Mouse (Mus musculus): ENCODE data around the gene H2-T22. TPM values are rescaled to one million over a fixed set of nuclear protein-coding genes. Genes with fewer than 3 reads are reported as not detected.
A peak's percentile ranks its signal among the peaks of the same experiment; 100 is the strongest.
"Not testable (repeated sequence)": the region's sequence is repeated elsewhere in the genome, so short reads cannot be mapped to it uniquely, and the experiment has no call there.

H2-T22 gene
- total and polyA plus RNA-seq, 3 experiments: 10.6 to 26.1 (median 16.4) TPM

- H3K27ac ChIP-seq (ENCODE audit: insufficient read depth, low read depth); H3K36me3 ChIP-seq (replicated peaks in 1 of 2; ENCODE audit: control insufficient read depth in 1 of 2, insufficient read depth in 1 of 2, low read length in 1 of 2); H3K9me3 ChIP-seq (replicated peaks; ENCODE audit: low read length); H3K9ac ChIP-seq (ENCODE audit: insufficient read depth, low read depth); H3K27me3 ChIP-seq (replicated peaks); H3K4me2 ChIP-seq (ENCODE audit: insufficient read depth, low read depth, poor library complexity, severe bottlenecking); DNase-seq (ENCODE audit: extremely low read depth); dilution Hi-C loops (cut with MboI; ENCODE audit: extremely low pct_ligation_motif_present, extremely low pct_unique_long_range_greater_than_20kb, low sequenced_read_pairs); H3K79me2 ChIP-seq (replicated peaks; ENCODE audit: control insufficient read depth, extremely low read depth, insufficient read depth, poor library complexity, severe bottlenecking); H3K4me1 ChIP-seq (ENCODE audit: control insufficient read depth in 1 of 2, insufficient read depth in 2 of 2); H3K4me3 ChIP-seq (replicated peaks in 1 of 3; ENCODE audit: low read depth in 2 of 3, low read length in 2 of 3, poor library complexity in 1 of 3): not testable (repeated sequence)
- in situ Hi-C loops (cut with MboI; ENCODE audit: low pct_ligation_motif_present, low pct_unique_long_range_greater_than_20kb, low sequenced_read_pairs): loop anchor here (10.0 kb wide), 1 partner anchor 757 kb away; the partner anchor contains the start of gene H2-Q1
Measured at GRCm38 (mm10) chr17:36081901-36082300, 39.4 kb upstream of the H2-T22 start.

- Histone ChIP-seq H3K4me1 (ENCODE audit: control insufficient read depth in 1 of 2, insufficient read depth in 2 of 2) (no peaks in the 10 kb centered on the region), H3K4me3 (replicated peaks in 1 of 3; ENCODE audit: low read depth in 2 of 3, low read length in 2 of 3, poor library complexity in 1 of 3) (no peak overlapping the region), H3K4me2 (ENCODE audit: insufficient read depth, low read depth, poor library complexity, severe bottlenecking) (no peak overlapping the region), H3K27me3 (replicated peaks) (peaks cover 11% of the 10 kb centered on the region), H3K9me3 (replicated peaks; ENCODE audit: low read length) (no peaks in the 10 kb centered on the region), H3K79me2 (replicated peaks; ENCODE audit: control insufficient read depth, extremely low read depth, insufficient read depth, poor library complexity, severe bottlenecking) (no peaks in the 10 kb centered on the region), H3K36me3 (replicated peaks in 1 of 2; ENCODE audit: control insufficient read depth in 1 of 2, insufficient read depth in 1 of 2, low read length in 1 of 2) (no peaks in the 10 kb centered on the region), H3K27ac (ENCODE audit: insufficient read depth, low read depth) (no peak overlapping the region), H3K9ac (ENCODE audit: insufficient read depth, low read depth) (no peak overlapping the region)
- dilution Hi-C loops (cut with MboI; ENCODE audit: extremely low pct_ligation_motif_present, extremely low pct_unique_long_range_greater_than_20kb, low sequenced_read_pairs) (no loop called here), in situ Hi-C loops (cut with MboI; ENCODE audit: low pct_ligation_motif_present, low pct_unique_long_range_greater_than_20kb, low sequenced_read_pairs) (loop anchor here (10.0 kb wide), 2 partner anchors 74 to 134 kb away; partner anchors contain the start of gene H2-T3)
- DNase-seq (ENCODE audit: extremely low read depth): peak; percentile 92
- TF ChIP-seq MYC (IDR thresholded peaks at IDR 0.05; ENCODE audit: low read depth, low read length): peak; percentile 59; the same call in 1 of the 2 replicates
- TF ChIP-seq USF1 (IDR thresholded peaks at IDR 0.05; ENCODE audit: low read depth, low read length): no peak
- no peak for TF ChIP-seq ZKSCAN1 (IDR thresholded peaks at IDR 0.05; ENCODE audit: borderline replicate concordance, low read depth, low read length)
- TF ChIP-seq SMC3 (IDR thresholded peaks at IDR 0.05; ENCODE audit: low read depth, low read length): peak; percentile 80
- TF ChIP-seq E2F4 (IDR thresholded peaks at IDR 0.05; ENCODE audit: insufficient replicate concordance, low read depth, low read length): no peak
- no peak for TF ChIP-seq ZMIZ1 (IDR thresholded peaks at IDR 0.05; ENCODE audit: low read depth, low read length)
- no peak for TF ChIP-seq BHLHE40 (IDR thresholded peaks at IDR 0.05; ENCODE audit: low read depth, low read length)
- no peak for TF ChIP-seq JUN (IDR thresholded peaks at IDR 0.05; ENCODE audit: insufficient read depth, low read depth, low read length)
- no peak for TF ChIP-seq PAX5 (IDR thresholded peaks at IDR 0.05; ENCODE audit: low read length)
- no peak for TF ChIP-seq SIN3A (IDR thresholded peaks at IDR 0.05; ENCODE audit: low read length)
- no peak for TF ChIP-seq CHD1 (IDR thresholded peaks at IDR 0.05; ENCODE audit: low read depth, low read length)
- TF ChIP-seq RAD21 (IDR thresholded peaks at IDR 0.05; ENCODE audit: low read depth, low read length): peak; percentile 80
- peak; percentile 75 to 87 for TF ChIP-seq CTCF (conservative IDR thresholded peaks at IDR 0.05 in 1 of 2, IDR thresholded peaks at IDR 0.05 in 1 of 2; ENCODE audit: low read depth in 2 of 2, low read length in 2 of 2)
- no peak for TF ChIP-seq MXI1 (IDR thresholded peaks at IDR 0.05; ENCODE audit: low read depth, low read length)
- no peak for TF ChIP-seq MAX (IDR thresholded peaks at IDR 0.05; ENCODE audit: low read length)
- no peak for TF ChIP-seq EP300 (IDR thresholded peaks at IDR 0.05; ENCODE audit: low read length)
- TF ChIP-seq NRF1 (IDR thresholded peaks at IDR 0.05; ENCODE audit: low read depth, low read length): no peak
- TF ChIP-seq ZC3H11A (IDR thresholded peaks at IDR 0.05; ENCODE audit: low read depth, low read length): no peak
Measured at GRCm38 (mm10) chr17:36060829-36061228, 18.3 kb upstream of the H2-T22 start.

- H3K79me2 ChIP-seq (replicated peaks; ENCODE audit: control insufficient read depth, extremely low read depth, insufficient read depth, poor library complexity, severe bottlenecking); H3K9me3 ChIP-seq (replicated peaks; ENCODE audit: low read length); dilution Hi-C loops (cut with MboI; ENCODE audit: extremely low pct_ligation_motif_present, extremely low pct_unique_long_range_greater_than_20kb, low sequenced_read_pairs); H3K27me3 ChIP-seq (replicated peaks); H3K9ac ChIP-seq (ENCODE audit: insufficient read depth, low read depth); H3K4me3 ChIP-seq (replicated peaks in 1 of 3; ENCODE audit: low read depth in 2 of 3, low read length in 2 of 3, poor library complexity in 1 of 3); H3K27ac ChIP-seq (ENCODE audit: insufficient read depth, low read depth); H3K36me3 ChIP-seq (replicated peaks in 1 of 2; ENCODE audit: control insufficient read depth in 1 of 2, insufficient read depth in 1 of 2, low read length in 1 of 2); H3K4me2 ChIP-seq (ENCODE audit: insufficient read depth, low read depth, poor library complexity, severe bottlenecking); DNase-seq (ENCODE audit: extremely low read depth); H3K4me1 ChIP-seq (ENCODE audit: control insufficient read depth in 1 of 2, insufficient read depth in 2 of 2); in situ Hi-C loops (cut with MboI; ENCODE audit: low pct_ligation_motif_present, low pct_unique_long_range_greater_than_20kb, low sequenced_read_pairs): not testable (repeated sequence)
Measured at GRCm38 (mm10) chr17:36058362-36058761, 15.8 kb upstream of the H2-T22 start, which contains the start of gene Gm11127. TSS of gene Gm11127 (minus strand) at chr17:36058371.

DNA sequence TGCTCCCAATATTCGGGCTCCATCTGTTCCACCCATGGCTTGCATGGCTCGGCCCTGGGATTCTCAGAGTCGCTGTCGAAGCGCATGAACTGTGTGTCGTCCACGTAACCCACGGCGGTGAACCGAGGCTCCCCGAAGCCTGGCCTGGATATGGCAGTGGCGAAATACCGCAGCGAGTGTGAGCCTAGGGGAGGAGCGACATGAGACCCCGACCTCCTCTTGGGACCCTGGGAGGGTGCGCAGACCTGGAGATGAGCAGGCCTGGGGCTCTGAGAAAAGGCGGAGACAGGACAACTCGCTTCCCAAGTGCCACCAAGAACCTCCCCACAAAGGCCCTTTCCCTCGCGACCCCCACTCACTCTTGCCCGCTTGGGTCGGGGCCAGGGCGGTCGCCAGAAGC, 15.4 kb upstream of the H2-T22 start:
- H3K4me2 ChIP-seq (ENCODE audit: insufficient read depth, low read depth, poor library complexity, severe bottlenecking); in situ Hi-C loops (cut with MboI; ENCODE audit: low pct_ligation_motif_present, low pct_unique_long_range_greater_than_20kb, low sequenced_read_pairs); H3K9me3 ChIP-seq (replicated peaks; ENCODE audit: low read length); H3K27me3 ChIP-seq (replicated peaks); H3K27ac ChIP-seq (ENCODE audit: insufficient read depth, low read depth); H3K36me3 ChIP-seq (replicated peaks in 1 of 2; ENCODE audit: control insufficient read depth in 1 of 2, insufficient read depth in 1 of 2, low read length in 1 of 2); H3K4me3 ChIP-seq (replicated peaks in 1 of 3; ENCODE audit: low read depth in 2 of 3, low read length in 2 of 3, poor library complexity in 1 of 3); dilution Hi-C loops (cut with MboI; ENCODE audit: extremely low pct_ligation_motif_present, extremely low pct_unique_long_range_greater_than_20kb, low sequenced_read_pairs); H3K4me1 ChIP-seq (ENCODE audit: control insufficient read depth in 1 of 2, insufficient read depth in 2 of 2); H3K9ac ChIP-seq (ENCODE audit: insufficient read depth, low read depth); DNase-seq (ENCODE audit: extremely low read depth); H3K79me2 ChIP-seq (replicated peaks; ENCODE audit: control insufficient read depth, extremely low read depth, insufficient read depth, poor library complexity, severe bottlenecking): not testable (repeated sequence)

Measured in CH12.LX (cell line).